Mouse (Mus musculus): ENCODE measurements around the gene Lhx4.

GRCm38 (mm10) chr1:155791919-155792318 is 40.4 kb upstream of the Lhx4 start:
- TF ChIP-seq CTCF (IDR thresholded peaks at IDR 0.05; ENCODE audit: low read depth) (peak; percentile 54), EP300 (IDR thresholded peaks at IDR 0.05; ENCODE audit: low read depth) (no peak)
